ENCODE assay signal across 12 mouse cellular contexts in genomic region chr5:147448526-147448925, GRCm38 (mm10). TPM values are rescaled to one million over a fixed set of nuclear protein-coding genes. Genes with fewer than 3 reads are reported as not detected.
DNase-seq lines count a peak whose midpoint lies in the region; ATAC-seq and TF ChIP-seq lines count a peak whose summit lies in the region.
"Had no signal": no experiment of that assay in that cellular context is flagged by ENCODE, and none has a peak within 500 bp of the region (broad histone marks: within the 10 kb centered on the region; RNA-seq: fewer than 3 reads in every experiment).

No protein-coding gene starts in this region.

- H3K36me3 ChIP-seq in heart, embryonic 13.5 days: peaks cover 22% of the 10 kb centered on the region
- H3K36me3 ChIP-seq in thymus, adult 2 months (ENCODE audit: control insufficient read depth, insufficient read depth, low read length): peaks cover 17% of the 10 kb centered on the region
- H3K36me3 ChIP-seq: midbrain, embryonic 15.5 days; stomach, embryonic 15.5 days had no signal

- H3K9ac ChIP-seq in heart, embryonic 13.5 days: no peak overlapping the region
- H3K9ac ChIP-seq: midbrain, embryonic 15.5 days; stomach, embryonic 15.5 days had no signal

- no peak for DNase-seq in heart, adult 11 months
- peak; percentile 26 for DNase-seq in thymus, adult 2 months
- DNase-seq in thymus, postnatal 10 days (ENCODE audit: low spot score in 2 of 2): no peak
- peak; percentile 28 to 39 for DNase-seq in kidney, postnatal 4 days
- DNase-seq in B cell, adult 2 months: no peak
- DNase-seq in cerebellum, adult 8-10 months: no peak
- no peak for DNase-seq in layer of hippocampus, postnatal 10 days (ENCODE audit: low spot score in 2 of 2)
- DNase-seq: cerebellum, adult 11-12 months had no signal

- no peak overlapping the region for H3K4me2 ChIP-seq in heart, embryonic 13.5 days
- H3K4me2 ChIP-seq: midbrain, embryonic 15.5 days; stomach, embryonic 15.5 days had no signal

- H3K9me3 ChIP-seq in heart, embryonic 13.5 days: no peaks in the 10 kb centered on the region
- H3K9me3 ChIP-seq: midbrain, embryonic 15.5 days; stomach, embryonic 15.5 days had no signal

- H3K4me1 ChIP-seq in heart, embryonic 13.5 days: peaks cover 52% of the 10 kb centered on the region
- peaks cover 13% of the 10 kb centered on the region for H3K4me1 ChIP-seq in thymus, adult 2 months (replicated peaks; ENCODE audit: control insufficient read depth, insufficient read depth, low read length)

- TF ChIP-seq CTCF in thymus, adult 2 months (IDR thresholded peaks at IDR 0.05; ENCODE audit: borderline replicate concordance, control insufficient read depth, extremely low read depth, insufficient read depth, low read length, poor library complexity): no peak

- H3K4me3 ChIP-seq in heart, embryonic 13.5 days: no peak overlapping the region
- no peak overlapping the region for H3K4me3 ChIP-seq in thymus, adult 2 months (ENCODE audit: control insufficient read depth, insufficient read depth, low read length)
- H3K4me3 ChIP-seq: midbrain, embryonic 15.5 days; stomach, embryonic 15.5 days had no signal

- 65% methylated on average over 4 of the region's 4 CpGs for WGBS in heart, embryonic 13.5 days
- WGBS in thymus, adult 2 months: 21% methylated on average over 4 of the region's 4 CpGs

- H3K27ac ChIP-seq in heart, embryonic 13.5 days (replicated peaks): 0 out of 2 replicates have a peak overlapping the region, but pooled peaks have one; percentile 5
- no peak overlapping the region for H3K27ac ChIP-seq in thymus, adult 2 months (ENCODE audit: control insufficient read depth, insufficient read depth, low read length)
- H3K27ac ChIP-seq: midbrain, embryonic 15.5 days; stomach, embryonic 15.5 days had no signal

- ATAC-seq in heart, embryonic 13.5 days (ENCODE audit: extremely low read depth, insufficient number of reproducible peaks, low FRiP score, low TSS enrichment): no peak
- ATAC-seq: intestine, embryonic 16.5 days; midbrain, embryonic 15.5 days had no signal

- no peak for TF ChIP-seq POLR2A in thymus, adult 2 months (IDR thresholded peaks at IDR 0.05; ENCODE audit: control insufficient read depth, extremely low read depth, insufficient read depth, low read length, poor library complexity)

- H3K27me3 ChIP-seq in heart, embryonic 13.5 days (replicated peaks): no peaks in the 10 kb centered on the region
- H3K27me3 ChIP-seq in thymus, adult 2 months (ENCODE audit: control insufficient read depth, insufficient read depth, low read length): no peaks in the 10 kb centered on the region
- H3K27me3 ChIP-seq: midbrain, embryonic 15.5 days; stomach, embryonic 15.5 days had no signal

RNA-seq across cellular contexts. Expression of gene Pan3, which starts 18.6 kb away (rescaled TPM):
- 41.6 and 44.3 TPM in 2 replicates for polyA plus RNA-seq in heart, embryonic 13.5 days (2015; fragmentation: Nextera tagmentation; extraction: Ambion mirVana)
- polyA plus RNA-seq in thymus, adult 2 months (2012; rRNA removed): 124 and 152 TPM in 2 replicates
- 10 to 100 TPM; 86.9 to 89.7 TPM for total RNA-seq in layer of hippocampus, postnatal 10 days (2021)

RNA-seq across cellular contexts. Expression of gene Flt3, which starts 48.2 kb away (rescaled TPM):
- 0.04 and 0.08 TPM in 2 replicates for polyA plus RNA-seq in heart, embryonic 13.5 days (2015; fragmentation: Nextera tagmentation; extraction: Ambion mirVana)
- polyA plus RNA-seq in thymus, adult 2 months (2012; rRNA removed): 5.3 and 5.8 TPM in 2 replicates
- total RNA-seq in layer of hippocampus, postnatal 10 days (2021): 1 to 10 TPM; 4.8 to 5.2 TPM

Comparison
In these comparisons a context has a peak if more than half of its experiments do, and no peak if none do; other contexts are left out.
1. DNase-seq: peak in thymus, adult 2 months (single experiment) and kidney, postnatal 4 days (2 of 2); none in heart, adult 11 months (single experiment), thymus, postnatal 10 days (0 of 2), B cell, adult 2 months (0 of 2), cerebellum, adult 8-10 months (single experiment) and layer of hippocampus, postnatal 10 days (0 of 2).